Mouse (Mus musculus) neural tube, postnatal 0 days (tissue): ENCODE measurements around the gene Gm6351. TPM values are rescaled to one million over a fixed set of nuclear protein-coding genes. Genes with fewer than 3 reads are reported as not detected.

Source experiments
- polyA plus RNA-seq: library from polyadenylated mRNA; unstranded; fragments of >200 nt; fragmentation: Nextera tagmentation; extraction: Ambion mirVana; gene quantifications from 2 replicates; pipeline ENCODE4 v1.2.1, GENCODE M21; 2015

The Gm6351 gene
- polyA plus RNA-seq = not detected in 2 replicates

GRCm38 (mm10) chr5:94076085-94076484 is at the start of gene Gm6351:
Gm6351 (plus strand) TSS chr5:94076385.

GRCm38 (mm10) chr5:94070445-94070844 is 5.7 kb upstream of the Gm6351 start, which contains the start of gene BC061212:
BC061212 (minus strand) TSS chr5:94070545.

Other genes with a start within 250 kb of the Gm6351 start
- not detected in 2 replicates for gene Gm7792, start 232.6 kb upstream of the Gm6351 start, polyA plus RNA-seq
- gene Gm16429, start 147.3 kb upstream of the Gm6351 start, polyA plus RNA-seq = not detected in 2 replicates
- gene BC061212, start 5.8 kb upstream of the Gm6351 start, polyA plus RNA-seq = not detected in 2 replicates
- not detected in 2 replicates for gene Gm3106, start 141.6 kb downstream of the Gm6351 start, polyA plus RNA-seq
- not detected in 2 replicates for gene A430089I19Rik, start 230.4 kb downstream of the Gm6351 start, polyA plus RNA-seq
- gene Gm6502, start 238.1 kb downstream of the Gm6351 start, polyA plus RNA-seq = not detected in 2 replicates